Mouse (Mus musculus): Measurements from ENCODE around the gene Snip1. TPM values are rescaled to one million over a fixed set of nuclear protein-coding genes. Genes with fewer than 3 reads are reported as not detected.
A peak's percentile ranks its signal among the peaks of the same experiment; 100 is the strongest.

The Snip1 gene
- total and polyA plus RNA-seq, 3 experiments = 33.4 to 62.2 (median 40.6) TPM

DNA sequence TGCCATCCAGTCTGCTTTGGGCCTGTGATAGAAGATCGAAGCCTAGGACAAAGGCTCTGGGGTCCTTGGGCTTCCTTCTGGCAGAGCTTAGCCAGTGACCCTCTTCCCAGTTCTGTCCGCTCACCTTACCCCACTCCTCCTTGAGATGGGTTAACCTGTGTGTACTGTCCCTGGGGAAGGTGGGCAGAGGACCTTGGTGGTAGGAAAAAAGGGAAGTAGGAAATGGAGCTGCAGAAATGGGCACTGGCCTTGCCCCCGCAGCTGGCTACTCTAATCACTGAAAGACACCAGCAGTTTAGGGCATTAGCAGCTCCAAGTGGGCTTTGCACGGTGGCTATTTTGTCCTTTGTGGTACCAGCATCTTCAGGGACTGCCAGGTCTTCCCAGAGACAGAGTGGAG lies 48.6 kb downstream of the Snip1 start:
- H3K9ac ChIP-seq (ENCODE audit: control insufficient read depth, low read depth, low read length, poor library complexity, severe bottlenecking) = peak overlapping the region; percentile 28; the same call in 1 of the 2 replicates
- no peaks in the 10 kb centered on the region for H3K27me3 ChIP-seq (ENCODE audit: control insufficient read depth in 1 of 2, insufficient read depth in 2 of 2, low read length in 2 of 2)
- H3K27ac ChIP-seq (ENCODE audit: control insufficient read depth, low read depth, low read length) = no peak overlapping the region
- DNase-seq (ENCODE audit: low read depth, low spot score) = peak; percentile 21
- TF ChIP-seq MYC (IDR thresholded peaks at IDR 0.05; ENCODE audit: low read depth, low read length) (no peak), TAL1 (IDR thresholded peaks at IDR 0.05; ENCODE audit: low read length) (no peak), ETS1 (IDR thresholded peaks at IDR 0.05; ENCODE audit: low read depth, low read length) (no peak), CTCF (IDR thresholded peaks at IDR 0.05 in 2 of 3, conservative IDR thresholded peaks at IDR 0.05 in 1 of 3; ENCODE audit: control insufficient read depth in 1 of 3, insufficient read depth in 1 of 3, low read depth in 2 of 3, low read length in 3 of 3, poor library complexity in 1 of 3, severe bottlenecking in 1 of 3) (no peak)
- no peaks in the 10 kb centered on the region for H3K9me3 ChIP-seq (replicated peaks; ENCODE audit: insufficient read depth, low read length)
- H3K4me1 ChIP-seq (ENCODE audit: control insufficient read depth in 1 of 2, insufficient read depth in 2 of 2, low read length in 2 of 2) = peaks cover 10 to 33% of the 10 kb centered on the region in 2 experiments
- peaks cover 0 to 19% of the 10 kb centered on the region in 2 experiments; a peak in 2 of 4 replicates for H3K36me3 ChIP-seq (ENCODE audit: control insufficient read depth in 1 of 2, insufficient read depth in 2 of 2, low read length in 2 of 2)
- H3K4me3 ChIP-seq (ENCODE audit: control insufficient read depth in 1 of 2, insufficient read depth in 1 of 2, low read depth in 2 of 2, low read length in 2 of 2) = no peak overlapping the region
- no peaks in the 10 kb centered on the region for H3K79me2 ChIP-seq (ENCODE audit: control insufficient read depth, insufficient read depth, low read length, poor library complexity)

DNA sequence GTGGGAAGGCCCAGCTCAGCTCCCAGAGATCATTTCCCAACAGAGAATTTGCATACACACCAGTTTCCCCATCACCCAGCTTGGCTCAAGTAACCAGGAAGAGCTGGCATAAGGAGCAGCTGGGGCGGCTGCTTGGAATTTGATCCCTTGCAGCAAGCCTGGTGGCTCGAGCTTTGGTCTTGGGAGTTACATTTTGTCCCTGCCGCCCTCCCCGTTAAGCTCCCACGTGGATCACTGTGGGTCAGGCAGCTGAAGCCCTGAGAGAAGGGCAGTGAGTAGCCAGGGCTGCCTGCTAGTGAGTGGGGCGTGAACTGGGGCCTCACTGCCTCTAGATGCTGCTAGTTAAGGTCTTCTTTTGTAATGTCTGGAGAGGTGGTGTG lies 49.2 kb downstream of the Snip1 start:
- H3K27me3 ChIP-seq (ENCODE audit: control insufficient read depth in 1 of 2, insufficient read depth in 2 of 2, low read length in 2 of 2) = no peaks in the 10 kb centered on the region
- H3K4me1 ChIP-seq (ENCODE audit: control insufficient read depth in 1 of 2, insufficient read depth in 2 of 2, low read length in 2 of 2) = peaks cover 10 to 33% of the 10 kb centered on the region in 2 experiments
- peak overlapping the region; percentile 44 for H3K9ac ChIP-seq (ENCODE audit: control insufficient read depth, low read depth, low read length, poor library complexity, severe bottlenecking)
- H3K79me2 ChIP-seq (ENCODE audit: control insufficient read depth, insufficient read depth, low read length, poor library complexity) = no peaks in the 10 kb centered on the region
- peaks cover 0 to 19% of the 10 kb centered on the region in 2 experiments; a peak in 2 of 4 replicates for H3K36me3 ChIP-seq (ENCODE audit: control insufficient read depth in 1 of 2, insufficient read depth in 2 of 2, low read length in 2 of 2)
- H3K4me3 ChIP-seq (ENCODE audit: control insufficient read depth in 1 of 2, insufficient read depth in 1 of 2, low read depth in 2 of 2, low read length in 2 of 2) = no peak overlapping the region
- no peaks in the 10 kb centered on the region for H3K9me3 ChIP-seq (replicated peaks; ENCODE audit: insufficient read depth, low read length)
- DNase-seq (ENCODE audit: low read depth, low spot score) = no peak
- peak overlapping the region; percentile 73 for H3K27ac ChIP-seq (ENCODE audit: control insufficient read depth, low read depth, low read length)
- TF ChIP-seq GABPA (IDR thresholded peaks at IDR 0.05; ENCODE audit: low read depth, low read length) = no peak
- TF ChIP-seq TCF12 (IDR thresholded peaks at IDR 0.05; ENCODE audit: low read depth, low read length) = no peak

DNA sequence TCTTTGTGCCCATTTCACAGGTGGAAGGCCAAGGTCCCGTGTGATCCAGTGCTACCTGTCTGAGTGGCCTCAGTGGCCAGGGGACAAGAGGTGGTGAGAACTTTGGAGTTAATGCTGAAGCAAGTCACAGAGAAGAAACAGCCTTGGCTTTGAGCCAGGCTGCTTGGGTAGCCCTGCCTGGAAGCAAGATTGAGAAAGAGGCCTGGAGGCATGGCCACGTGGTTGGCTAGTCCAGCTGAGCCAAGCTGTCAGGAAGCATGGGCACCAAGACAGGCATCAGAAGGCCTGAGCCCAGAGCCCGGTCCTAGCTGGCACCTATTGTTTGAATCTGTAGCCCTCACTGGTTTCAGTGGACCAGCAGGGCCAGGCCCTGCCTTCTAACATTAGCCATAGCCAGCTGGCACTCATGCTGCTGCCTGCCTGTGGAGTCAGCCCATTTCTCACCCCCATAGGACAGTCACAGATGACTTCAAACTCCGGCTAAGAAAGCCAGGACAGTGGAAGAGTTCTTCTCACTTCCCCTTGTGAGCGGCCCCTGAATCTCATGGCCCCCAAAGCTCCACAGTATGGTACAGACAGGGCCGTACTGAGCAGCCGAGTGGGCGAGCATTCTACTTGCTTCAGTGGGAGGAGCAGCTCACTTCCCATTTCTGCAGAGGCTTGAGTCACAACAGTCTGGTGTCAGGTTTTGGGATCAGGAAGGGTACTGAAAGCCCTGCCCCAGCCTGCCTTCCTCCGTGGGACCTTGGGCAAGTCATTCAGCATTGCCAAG lies 49.8 kb downstream of the Snip1 start:
- Histone ChIP-seq H3K27ac (ENCODE audit: control insufficient read depth, low read depth, low read length) (peak overlapping the region; percentile 73), H3K4me1 (ENCODE audit: control insufficient read depth in 1 of 2, insufficient read depth in 2 of 2, low read length in 2 of 2) (peaks cover 10 to 33% of the 10 kb centered on the region in 2 experiments)
- TF ChIP-seq TBP (IDR thresholded peaks at IDR 0.05; ENCODE audit: low read depth, low read length) (peak; percentile 74), E2F4 (IDR thresholded peaks at IDR 0.05; ENCODE audit: borderline replicate concordance, low read depth, low read length) (no peak), MYC (IDR thresholded peaks at IDR 0.05; ENCODE audit: low read depth, low read length) (peak; percentile 8; the same call in 1 of the 2 replicates), SIN3A (IDR thresholded peaks at IDR 0.05; ENCODE audit: low read length) (peak; percentile 60; the same call in 1 of the 2 replicates), GABPA (IDR thresholded peaks at IDR 0.05; ENCODE audit: low read depth, low read length) (no peak), RAD21 (IDR thresholded peaks at IDR 0.05; ENCODE audit: low read depth, low read length) (no peak), TAL1 (IDR thresholded peaks at IDR 0.05; ENCODE audit: low read length) (no peak), USF2 (IDR thresholded peaks at IDR 0.05; ENCODE audit: borderline replicate concordance in 1 of 2, insufficient read depth in 1 of 2, low read depth in 1 of 2, low read length in 2 of 2) (no peak), ZMIZ1 (IDR thresholded peaks at IDR 0.05; ENCODE audit: low read depth, low read length) (no peak), CHD2 (IDR thresholded peaks at IDR 0.05; ENCODE audit: low read length) (no peak), MAX (IDR thresholded peaks at IDR 0.05; ENCODE audit: low read length) (peak; percentile 81), MXI1 (IDR thresholded peaks at IDR 0.05; ENCODE audit: low read depth, low read length) (peak; percentile 74), MEF2A (IDR thresholded peaks at IDR 0.05; ENCODE audit: extremely low read depth, insufficient replicate concordance, low read depth, low read length, poor library complexity, severe bottlenecking) (no peak), KAT2A (conservative IDR thresholded peaks at IDR 0.05; ENCODE audit: low read depth, low read length) (no peak), POLR2AphosphoS2 (IDR thresholded peaks at IDR 0.05; ENCODE audit: low read length) (no peak), ETS1 (IDR thresholded peaks at IDR 0.05; ENCODE audit: low read depth, low read length) (no peak), ZNF384 (IDR thresholded peaks at IDR 0.05; ENCODE audit: low read depth, low read length) (no peak), MYB (IDR thresholded peaks at IDR 0.05; ENCODE audit: low read depth, low read length) (no peak), TCF12 (IDR thresholded peaks at IDR 0.05; ENCODE audit: low read depth, low read length) (0 out of 2 replicates have a peak, but pooled peaks have one; percentile 28), HCFC1 (IDR thresholded peaks at IDR 0.05; ENCODE audit: low read depth, low read length) (peak; percentile 28; the same call in 1 of the 2 replicates), RCOR1 (IDR thresholded peaks at IDR 0.05; ENCODE audit: low read depth, low read length) (no peak), ZC3H11A (IDR thresholded peaks at IDR 0.05; ENCODE audit: low read depth, low read length) (no peak)

More for the DNA sequence above, 49.8 kb downstream of the Snip1 start:
- Histone ChIP-seq H3K9me3 (replicated peaks; ENCODE audit: insufficient read depth, low read length) (no peaks in the 10 kb centered on the region), H3K27me3 (ENCODE audit: control insufficient read depth in 1 of 2, insufficient read depth in 2 of 2, low read length in 2 of 2) (no peaks in the 10 kb centered on the region), H3K79me2 (ENCODE audit: control insufficient read depth, insufficient read depth, low read length, poor library complexity) (no peaks in the 10 kb centered on the region), H3K36me3 (ENCODE audit: control insufficient read depth in 1 of 2, insufficient read depth in 2 of 2, low read length in 2 of 2) (peaks cover 0 to 19% of the 10 kb centered on the region in 2 experiments; a peak in 2 of 4 replicates), H3K9ac (ENCODE audit: control insufficient read depth, low read depth, low read length, poor library complexity, severe bottlenecking) (peak overlapping the region; percentile 44), H3K4me3 (ENCODE audit: control insufficient read depth in 1 of 2, insufficient read depth in 1 of 2, low read depth in 2 of 2, low read length in 2 of 2) (peak overlapping the region; percentile 18 to 30; a peak in 3 of 4 replicates)
- peak; percentile 89 for DNase-seq (ENCODE audit: low read depth, low spot score)
